Comparison of ENCODE assay signal across 26 mouse cellular contexts in the genomic region with DNA sequence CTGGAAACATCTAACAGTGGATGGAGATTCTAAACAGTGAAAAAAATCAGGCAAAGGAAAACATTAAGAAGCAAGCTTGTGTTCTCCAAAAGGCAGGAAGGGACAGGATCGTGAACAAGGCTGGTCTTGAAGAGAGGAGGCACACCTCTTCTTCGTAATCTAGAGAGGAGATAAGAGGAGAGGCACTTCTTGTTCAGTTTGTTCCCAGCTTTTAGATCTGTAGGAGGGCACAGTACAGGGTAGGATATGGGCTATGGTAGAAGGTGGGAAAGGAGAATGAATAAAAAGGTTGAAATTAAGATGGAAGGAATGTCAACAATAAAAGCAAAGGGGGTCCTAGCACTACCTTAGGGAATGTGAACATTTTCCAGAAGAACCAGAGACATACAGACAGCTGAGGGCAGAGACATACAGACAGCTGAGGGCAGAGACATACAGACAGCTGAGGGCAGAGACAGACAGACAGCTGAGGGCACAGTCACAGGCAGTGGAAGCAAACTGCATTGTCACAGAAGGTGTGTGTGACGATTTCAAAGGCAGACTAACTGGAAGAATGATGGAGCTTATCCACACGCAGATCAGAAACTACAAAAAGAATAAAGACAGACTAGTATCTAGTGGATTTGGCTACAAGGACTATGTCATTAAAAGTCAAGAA. TPM values are rescaled to one million over a fixed set of nuclear protein-coding genes. Genes with fewer than 3 reads are reported as not detected.
DNase-seq lines count a peak whose midpoint lies in the region; ATAC-seq and TF ChIP-seq lines count a peak whose summit lies in the region.
"Had no signal": no experiment of that assay in that cellular context is flagged by ENCODE, and none has a peak within 500 bp of the region (broad histone marks: within the 10 kb centered on the region; RNA-seq: fewer than 3 reads in every experiment).

No protein-coding gene starts in this region.

- no peak for TF ChIP-seq EP300 in liver, postnatal 0 days (IDR thresholded peaks at IDR 0.05; ENCODE audit: low read depth)

- H3K9ac ChIP-seq in heart, embryonic 15.5 days: no peak overlapping the region
- no peak overlapping the region for H3K9ac ChIP-seq in intestine, embryonic 14.5 days (ENCODE audit: low read length)
- no peak overlapping the region for H3K9ac ChIP-seq in intestine, postnatal 0 days (ENCODE audit: low read depth, low read length)
- no peak overlapping the region for H3K9ac ChIP-seq in liver, postnatal 0 days (replicated peaks)
- H3K9ac ChIP-seq in forebrain, embryonic 12.5 days: no peak overlapping the region
- H3K9ac ChIP-seq: embryonic facial prominence, embryonic 15.5 days; limb, embryonic 15.5 days; midbrain, embryonic 15.5 days; neural tube, embryonic 15.5 days; stomach, embryonic 15.5 days had no signal

- H3K27me3 ChIP-seq in heart, embryonic 15.5 days: no peaks in the 10 kb centered on the region
- H3K27me3 ChIP-seq in intestine, embryonic 14.5 days (replicated peaks; ENCODE audit: control insufficient read depth, insufficient read depth, low read length): no peaks in the 10 kb centered on the region
- H3K27me3 ChIP-seq in intestine, postnatal 0 days (replicated peaks; ENCODE audit: control insufficient read depth, insufficient read depth, low read length): no peaks in the 10 kb centered on the region
- no peaks in the 10 kb centered on the region for H3K27me3 ChIP-seq in liver, postnatal 0 days (ENCODE audit: insufficient read depth, low read length)
- no peaks in the 10 kb centered on the region for H3K27me3 ChIP-seq in forebrain, embryonic 12.5 days
- H3K27me3 ChIP-seq: embryonic facial prominence, embryonic 15.5 days; limb, embryonic 15.5 days; megakaryocyte, embryonic 14.5 days; midbrain, embryonic 15.5 days; neural tube, embryonic 15.5 days; stomach, embryonic 15.5 days had no signal

- ATAC-seq in heart, embryonic 15.5 days (replicated peaks; ENCODE audit: insufficient number of reproducible peaks, insufficient read depth, low FRiP score, low read depth): no peak
- ATAC-seq in intestine, embryonic 14.5 days (replicated peaks; ENCODE audit: low FRiP score, low TSS enrichment, low read depth): 0 out of 2 replicates have a peak, but pooled peaks have one; percentile 12
- peak; percentile 78 for ATAC-seq in intestine, postnatal 0 days
- no peak for ATAC-seq in liver, postnatal 0 days
- ATAC-seq in forebrain, embryonic 12.5 days (ENCODE audit: low FRiP score): no peak
- ATAC-seq: inflammation-experienced regulatory T-cells, adult 6 months; midbrain, embryonic 15.5 days had no signal

- H3K9me3 ChIP-seq in heart, embryonic 15.5 days (replicated peaks): no peaks in the 10 kb centered on the region
- H3K9me3 ChIP-seq in intestine, embryonic 14.5 days (ENCODE audit: control insufficient read depth, low read length): no peaks in the 10 kb centered on the region
- H3K9me3 ChIP-seq in intestine, postnatal 0 days (ENCODE audit: control insufficient read depth): no peaks in the 10 kb centered on the region
- H3K9me3 ChIP-seq in liver, postnatal 0 days (ENCODE audit: low read length): no peaks in the 10 kb centered on the region
- H3K9me3 ChIP-seq in forebrain, embryonic 12.5 days: no peaks in the 10 kb centered on the region
- H3K9me3 ChIP-seq: embryonic facial prominence, embryonic 15.5 days; forebrain, embryonic 10.5 days; hindbrain, embryonic 10.5 days; limb, embryonic 15.5 days; midbrain, embryonic 15.5 days; neural tube, embryonic 15.5 days; stomach, embryonic 15.5 days had no signal

- DNase-seq in heart, adult 18-20 months: no peak
- DNase-seq in intestine, embryonic 14.5 days (ENCODE audit: low spot score): peak; percentile 45
- no peak for DNase-seq in liver, postnatal 0 days
- DNase-seq in right cerebral cortex, postnatal 10 days (ENCODE audit: low spot score in 2 of 2): no peak
- no peak for DNase-seq in left cerebral cortex, adult 2 months (ENCODE audit: extremely low spot score in 1 of 2, low spot score in 2 of 2)
- DNase-seq: adrenal gland, adult 2 months; cerebellum, adult 2 months; cerebellum, postnatal 36 days; lung, postnatal 10 days; right cerebral cortex, postnatal 14 days; thymus, adult 2 months had no signal

- intact Hi-C loops in left cerebral cortex, adult 2 months (cut with DNase I): no loop called here

- WGBS in heart, embryonic 15.5 days: 48% methylated on average over 4 of the region's 4 CpGs
- 72% methylated on average over 4 of the region's 4 CpGs for WGBS in intestine, embryonic 14.5 days
- 47% methylated on average over 4 of the region's 4 CpGs for WGBS in intestine, postnatal 0 days
- 55% methylated on average over 4 of the region's 4 CpGs for WGBS in liver, postnatal 0 days (ENCODE audit: insufficient replicate concordance)
- WGBS in forebrain, embryonic 12.5 days: 87% methylated on average over 4 of the region's 4 CpGs

- peaks cover 31% of the 10 kb centered on the region for H3K4me1 ChIP-seq in heart, embryonic 15.5 days (replicated peaks)
- 0 out of 2 replicates have a peak, but pooled peaks cover 4% of the 10 kb centered on the region for H3K4me1 ChIP-seq in intestine, embryonic 14.5 days (replicated peaks; ENCODE audit: control insufficient read depth, insufficient read depth, low read length)
- H3K4me1 ChIP-seq in intestine, postnatal 0 days (replicated peaks; ENCODE audit: control insufficient read depth, insufficient read depth, low read length): no peaks in the 10 kb centered on the region
- peaks cover 35% of the 10 kb centered on the region for H3K4me1 ChIP-seq in liver, postnatal 0 days (ENCODE audit: insufficient read depth)
- H3K4me1 ChIP-seq in forebrain, embryonic 12.5 days: no peaks in the 10 kb centered on the region
- H3K4me1 ChIP-seq: embryonic facial prominence, embryonic 15.5 days; forebrain, embryonic 10.5 days; hindbrain, embryonic 10.5 days; limb, embryonic 15.5 days; megakaryocyte, embryonic 14.5 days; midbrain, embryonic 15.5 days; neural tube, embryonic 15.5 days; stomach, embryonic 15.5 days had no signal

- H3K36me3 ChIP-seq in heart, embryonic 15.5 days: no peaks in the 10 kb centered on the region
- no peaks in the 10 kb centered on the region for H3K36me3 ChIP-seq in intestine, embryonic 14.5 days (ENCODE audit: control insufficient read depth, insufficient read depth, low read length)
- no peaks in the 10 kb centered on the region for H3K36me3 ChIP-seq in intestine, postnatal 0 days (ENCODE audit: control insufficient read depth, insufficient read depth)
- H3K36me3 ChIP-seq in liver, postnatal 0 days (replicated peaks; ENCODE audit: insufficient read depth, low read length): no peaks in the 10 kb centered on the region
- H3K36me3 ChIP-seq in forebrain, embryonic 12.5 days (replicated peaks): no peaks in the 10 kb centered on the region
- H3K36me3 ChIP-seq: embryonic facial prominence, embryonic 15.5 days; forebrain, embryonic 10.5 days; hindbrain, embryonic 10.5 days; limb, embryonic 15.5 days; midbrain, embryonic 15.5 days; neural tube, embryonic 15.5 days; stomach, embryonic 15.5 days had no signal

- no peak overlapping the region for H3K4me2 ChIP-seq in heart, embryonic 15.5 days
- no peak overlapping the region for H3K4me2 ChIP-seq in intestine, embryonic 14.5 days (ENCODE audit: low read length)
- peak overlapping the region; percentile 41 for H3K4me2 ChIP-seq in intestine, postnatal 0 days (replicated peaks; ENCODE audit: low read depth)
- H3K4me2 ChIP-seq in liver, postnatal 0 days (ENCODE audit: low read depth, low read length): peak overlapping the region; percentile 48
- no peak overlapping the region for H3K4me2 ChIP-seq in forebrain, embryonic 12.5 days
- H3K4me2 ChIP-seq: embryonic facial prominence, embryonic 15.5 days; limb, embryonic 15.5 days; midbrain, embryonic 15.5 days; neural tube, embryonic 15.5 days; stomach, embryonic 15.5 days had no signal

- no peak for TF ChIP-seq CTCF in intestine, postnatal 0 days (IDR thresholded peaks at IDR 0.05; ENCODE audit: low read depth)
- TF ChIP-seq CTCF in liver, postnatal 0 days (IDR thresholded peaks at IDR 0.05; ENCODE audit: low read depth): no peak
- no peak for TF ChIP-seq CTCF in left cerebral cortex, adult 2 months (IDR thresholded peaks at IDR 0.05)

- peak overlapping the region; percentile 53 for H3K27ac ChIP-seq in heart, embryonic 15.5 days
- H3K27ac ChIP-seq in intestine, embryonic 14.5 days (ENCODE audit: low read depth): no peak overlapping the region
- peak overlapping the region; percentile 54 for H3K27ac ChIP-seq in intestine, postnatal 0 days (ENCODE audit: low read depth, low read length)
- H3K27ac ChIP-seq in liver, postnatal 0 days (ENCODE audit: low read depth): no peak overlapping the region; the same call in 1 of the 2 replicates
- no peak overlapping the region for H3K27ac ChIP-seq in forebrain, embryonic 12.5 days
- no peak overlapping the region for H3K27ac ChIP-seq in left cerebral cortex, adult 2 months
- H3K27ac ChIP-seq: embryonic facial prominence, embryonic 15.5 days; forebrain, embryonic 10.5 days; hindbrain, embryonic 10.5 days; limb, embryonic 15.5 days; midbrain, embryonic 15.5 days; neural tube, embryonic 15.5 days; stomach, embryonic 15.5 days had no signal

- no peak overlapping the region for H3K4me3 ChIP-seq in heart, embryonic 15.5 days
- H3K4me3 ChIP-seq in intestine, embryonic 14.5 days (ENCODE audit: low read depth, low read length): no peak overlapping the region
- H3K4me3 ChIP-seq in intestine, postnatal 0 days (ENCODE audit: low read depth, low read length): no peak overlapping the region
- no peak overlapping the region for H3K4me3 ChIP-seq in liver, postnatal 0 days (ENCODE audit: low read depth, low read length)
- H3K4me3 ChIP-seq in forebrain, embryonic 12.5 days (replicated peaks): no peak overlapping the region
- H3K4me3 ChIP-seq in left cerebral cortex, adult 2 months: no peak overlapping the region
- H3K4me3 ChIP-seq: embryonic facial prominence, embryonic 15.5 days; forebrain, embryonic 10.5 days; hindbrain, embryonic 10.5 days; limb, embryonic 15.5 days; megakaryocyte, embryonic 14.5 days; midbrain, embryonic 15.5 days; neural tube, embryonic 15.5 days; stomach, embryonic 15.5 days had no signal

RNA-seq across cellular contexts. Expression of a gene that starts 50.6 kb away (rescaled TPM):
- 0.09 TPM in 1 of 2 replicates, not detected in the other for polyA plus RNA-seq in heart, embryonic 15.5 days (2015; fragmentation: Nextera tagmentation; extraction: Ambion mirVana)
- total RNA-seq in heart, adult 18-20 months (2021): 1 to 10 TPM; 1.0 to 1.1 TPM
- 0.16 TPM in 1 of 2 replicates, not detected in the other for polyA plus RNA-seq in intestine, embryonic 14.5 days (2014; fragmentation: Nextera tagmentation; extraction: Ambion mirVana)
- polyA plus RNA-seq in intestine, postnatal 0 days (2015; fragmentation: Nextera tagmentation; extraction: Ambion mirVana): 0.08 TPM in 1 of 2 replicates, not detected in the other
- polyA plus RNA-seq in liver, postnatal 0 days (2015; fragmentation: Nextera tagmentation; extraction: Ambion mirVana): 0.60 and 0.67 TPM in 2 replicates
- polyA plus RNA-seq in forebrain, embryonic 12.5 days (2016; fragmentation: Nextera tagmentation; extraction: Ambion mirVana): 0.65 and 0.95 TPM in 2 replicates
- not detected for total RNA-seq in left cerebral cortex, adult 2 months (2021)
- total RNA-seq: adrenal gland, adult 2 months; layer of hippocampus, postnatal 14 days; left cerebral cortex, postnatal 14 days had no signal
- polyA plus RNA-seq: adrenal gland, adult 2 months; cerebellum, adult 2 months; embryonic facial prominence, embryonic 15.5 days; limb, embryonic 15.5 days; midbrain, embryonic 15.5 days; neural tube, embryonic 15.5 days; urinary bladder, adult 2 months had no signal

Comparison
In these comparisons a context has a peak if more than half of its experiments do, and no peak if none do; other contexts are left out.
1. H3K27ac ChIP-seq: peak in heart, embryonic 15.5 days (single experiment) and intestine, postnatal 0 days (single experiment); none in intestine, embryonic 14.5 days (single experiment), liver, postnatal 0 days (single experiment), forebrain, embryonic 12.5 days (single experiment) and left cerebral cortex, adult 2 months (single experiment).
2. H3K4me2 ChIP-seq: peak in intestine, postnatal 0 days (single experiment) and liver, postnatal 0 days (single experiment); none in heart, embryonic 15.5 days (single experiment), intestine, embryonic 14.5 days (single experiment) and forebrain, embryonic 12.5 days (single experiment).
3. ATAC-seq: peak in intestine, embryonic 14.5 days (single experiment) and intestine, postnatal 0 days (single experiment); none in heart, embryonic 15.5 days (single experiment), liver, postnatal 0 days (single experiment) and forebrain, embryonic 12.5 days (single experiment).